Mouse (Mus musculus) megakaryocyte, embryonic 14.5 days (primary cell): Measurements from ENCODE around the gene Farp1. TPM values are rescaled to one million over a fixed set of nuclear protein-coding genes. Genes with fewer than 3 reads are reported as not detected.

ENCODE experiments used
- H3K27me3 ChIP-seq: replicated peaks from 2 replicates; pipeline ENCODE3; 2012; ENCODE audit warnings: inconsistent platforms
- H3K36me3 ChIP-seq: replicated peaks from 2 replicates; pipeline ENCODE3; 2012; ENCODE audit warnings: low read length, inconsistent platforms, mixed read lengths
- H3K4me1 ChIP-seq: 2 replicates; pipeline ENCODE4 v1.6.1; 2012; ENCODE audit warnings: inconsistent platforms
- H3K4me3 ChIP-seq: replicated peaks from 2 replicates; pipeline ENCODE3; 2012; ENCODE audit warnings: moderate library complexity, mild to moderate bottlenecking, inconsistent platforms
- H3K9me3 ChIP-seq: 2 replicates; pipeline ENCODE4 v1.6.1; 2012; ENCODE audit warnings: inconsistent platforms
- FLI1 ChIP-seq: IDR thresholded peaks from 2 replicates; pipeline ENCODE4 v1.6.1; 2012; ENCODE audit warnings: low read length, inconsistent platforms, mixed read lengths
- GATA1 ChIP-seq: IDR thresholded peaks from 3 replicates; pipeline ENCODE4 v1.6.1; 2012; ENCODE audit warnings: mixed read lengths, low read length, inconsistent platforms, borderline replicate concordance
- polyA plus RNA-seq: library from polyadenylated mRNA; stranded (reverse); fragments of >175 nt; gene quantifications from 2 replicates; pipeline ENCODE4 v1.2.3, GENCODE M21; 2012; ENCODE audit warnings: low replicate concordance; ENCODE audit not compliant: insufficient read depth

The Farp1 gene
- polyA plus RNA-seq, 1 experiment = not detected

GRCm38 (mm10) chr14:121152771-121153170, 117.8 kb downstream of the Farp1 start:
- H3K36me3 ChIP-seq = no peaks in the 10 kb centered on the region
- peaks cover 9% of the 10 kb centered on the region for H3K9me3 ChIP-seq
- TF ChIP-seq GATA1 (no peak), FLI1 (no peak)
- H3K27me3 ChIP-seq = no peaks in the 10 kb centered on the region
- H3K4me3 ChIP-seq = no peak overlapping the region
- H3K4me1 ChIP-seq = no peaks in the 10 kb centered on the region

DNA sequence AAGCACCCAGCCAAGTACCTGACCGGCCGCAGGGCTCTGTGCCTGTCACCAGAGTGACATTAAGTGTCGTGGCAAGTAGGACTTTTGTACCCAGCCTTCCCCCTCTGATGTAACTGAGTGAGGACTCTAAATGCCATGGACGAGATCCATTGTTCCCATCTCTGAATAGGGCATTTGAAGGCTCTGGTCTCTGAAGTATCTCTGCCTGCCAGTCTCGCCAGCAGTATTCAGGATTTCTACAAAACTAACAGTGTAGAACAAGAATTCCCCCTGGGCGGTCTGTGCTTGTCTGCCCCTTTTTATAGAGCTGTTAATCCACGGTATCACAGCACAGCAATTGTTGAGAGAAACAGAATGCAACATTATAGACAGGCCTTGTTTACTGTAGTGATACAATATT, 118.3 kb downstream of the Farp1 start:
- no peak overlapping the region for H3K4me3 ChIP-seq
- H3K27me3 ChIP-seq = no peaks in the 10 kb centered on the region
- H3K36me3 ChIP-seq = no peaks in the 10 kb centered on the region
- H3K4me1 ChIP-seq = no peaks in the 10 kb centered on the region
- TF ChIP-seq GATA1 = no peak
- no peak for TF ChIP-seq FLI1
- H3K9me3 ChIP-seq = peaks cover 9% of the 10 kb centered on the region

- H3K9me3 ChIP-seq = peaks cover 9% of the 10 kb centered on the region
These were observed 120.2 kb downstream of the Farp1 start for GRCm38 (mm10) chr14:121155173-121155572.

GRCm38 (mm10) chr14:121158616-121159015, 123.6 kb downstream of the Farp1 start:
- peaks cover 9% of the 10 kb centered on the region for H3K9me3 ChIP-seq
- H3K4me1 ChIP-seq = no peaks in the 10 kb centered on the region
- no peak overlapping the region for H3K4me3 ChIP-seq
- H3K36me3 ChIP-seq = no peaks in the 10 kb centered on the region
- no peaks in the 10 kb centered on the region for H3K27me3 ChIP-seq
- no peak for TF ChIP-seq FLI1

More at GRCm38 (mm10) chr14:121155173-121155572, 120.2 kb downstream of the Farp1 start:
- H3K4me3 ChIP-seq = no peak overlapping the region
- no peaks in the 10 kb centered on the region for H3K27me3 ChIP-seq
- no peaks in the 10 kb centered on the region for H3K36me3 ChIP-seq
- H3K4me1 ChIP-seq = no peaks in the 10 kb centered on the region
- TF ChIP-seq GATA1 (no peak), FLI1 (no peak)

DNA sequence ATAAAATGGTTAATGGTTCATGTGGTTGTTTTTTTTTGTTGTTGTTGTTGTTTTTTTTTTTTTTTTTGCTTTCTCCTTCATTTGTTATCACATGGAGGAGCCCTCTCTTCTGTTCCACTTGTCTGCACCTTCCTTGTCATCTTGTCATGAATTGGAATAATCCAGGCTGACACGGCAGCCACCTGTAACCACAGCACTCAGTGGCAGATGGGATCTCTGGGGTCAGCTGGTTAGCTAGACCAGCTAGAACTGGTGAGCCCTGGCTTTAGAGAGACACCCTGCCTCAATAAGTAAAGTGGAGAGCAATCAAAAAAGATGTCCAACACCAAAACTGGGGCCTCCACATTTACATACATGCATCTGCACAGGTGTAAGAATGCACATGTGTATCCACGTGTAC, 127.8 kb downstream of the Farp1 start:
- H3K27me3 ChIP-seq = no peaks in the 10 kb centered on the region
- H3K4me1 ChIP-seq = peaks cover 10% of the 10 kb centered on the region
- H3K4me3 ChIP-seq = no peak overlapping the region
- TF ChIP-seq FLI1 (no peak), GATA1 (no peak)
- no peaks in the 10 kb centered on the region for H3K36me3 ChIP-seq
- H3K9me3 ChIP-seq = peaks cover 13% of the 10 kb centered on the region

- H3K36me3 ChIP-seq = no peaks in the 10 kb centered on the region
- H3K4me1 ChIP-seq = peaks cover 10% of the 10 kb centered on the region
- TF ChIP-seq FLI1 (no peak), GATA1 (no peak)
- H3K27me3 ChIP-seq = no peaks in the 10 kb centered on the region
- no peak overlapping the region for H3K4me3 ChIP-seq
- peaks cover 13% of the 10 kb centered on the region for H3K9me3 ChIP-seq
These were observed 129.9 kb downstream of the Farp1 start for GRCm38 (mm10) chr14:121164866-121165265.

- no peak overlapping the region for H3K4me3 ChIP-seq
- no peak for TF ChIP-seq FLI1
- no peak for TF ChIP-seq GATA1
- H3K9me3 ChIP-seq = peaks cover 13% of the 10 kb centered on the region
These were observed 130.5 kb downstream of the Farp1 start for GRCm38 (mm10) chr14:121165408-121166037.

GRCm38 (mm10) chr14:121166038-121166436, 131.0 kb downstream of the Farp1 start:
- no peaks in the 10 kb centered on the region for H3K36me3 ChIP-seq
- peaks cover 13% of the 10 kb centered on the region for H3K9me3 ChIP-seq
- H3K4me3 ChIP-seq = no peak overlapping the region
- TF ChIP-seq FLI1 = no peak
- no peak for TF ChIP-seq GATA1
- no peaks in the 10 kb centered on the region for H3K27me3 ChIP-seq
- H3K4me1 ChIP-seq = peaks cover 10% of the 10 kb centered on the region

More at GRCm38 (mm10) chr14:121165408-121166037, 130.5 kb downstream of the Farp1 start:
- no peaks in the 10 kb centered on the region for H3K27me3 ChIP-seq
- no peaks in the 10 kb centered on the region for H3K36me3 ChIP-seq
- peaks cover 10% of the 10 kb centered on the region for H3K4me1 ChIP-seq

- TF ChIP-seq GATA1 (no peak), FLI1 (no peak)
- Histone ChIP-seq H3K9me3 (peaks cover 13% of the 10 kb centered on the region), H3K27me3 (no peaks in the 10 kb centered on the region), H3K36me3 (no peaks in the 10 kb centered on the region), H3K4me3 (no peak overlapping the region), H3K4me1 (peaks cover 10% of the 10 kb centered on the region)
These were observed 133.7 kb downstream of the Farp1 start for GRCm38 (mm10) chr14:121168716-121169115.

GRCm38 (mm10) chr14:121170321-121170720, 135.3 kb downstream of the Farp1 start:
- Histone ChIP-seq H3K27me3 (no peaks in the 10 kb centered on the region), H3K4me3 (no peak overlapping the region), H3K4me1 (peaks cover under 1% of the 10 kb centered on the region), H3K9me3 (peaks cover under 1% of the 10 kb centered on the region; the same call in 1 of the 2 replicates), H3K36me3 (no peaks in the 10 kb centered on the region)
- no peak for TF ChIP-seq FLI1
- no peak for TF ChIP-seq GATA1
